Mouse (Mus musculus) heart, postnatal 0 days (tissue): ENCODE data around the gene Plxna2.

Experiments used
- CTCF ChIP-seq: IDR thresholded peaks from 2 replicates; pipeline ENCODE4 v1.5.1; 2016; ENCODE audit warnings: antibody characterized with exemption, control low read depth, low read depth
- EP300 ChIP-seq: IDR thresholded peaks from 2 replicates; pipeline ENCODE4 v1.6.1; 2016; ENCODE audit warnings: antibody characterized with exemption, low read depth

GRCm38 (mm10) chr1:194835238-194835637 is 217.2 kb downstream of the Plxna2 start:
- TF ChIP-seq CTCF (no peak), EP300 (no peak)
